Comparison of ENCODE assay signal across 8 mouse cellular contexts in genomic region chr1:141430117-141430516, GRCm38 (mm10).
"Had no signal": no experiment of that assay in that cellular context is flagged by ENCODE, and none has a peak within 500 bp of the region (broad histone marks: within the 10 kb centered on the region; RNA-seq: fewer than 3 reads in every experiment).

No protein-coding gene starts in this region.

- H3K4me3 ChIP-seq: limb, embryonic 15.5 days; liver, embryonic 12.5 days; midbrain, embryonic 13.5 days; neural tube, embryonic 15.5 days had no signal

- H3K9ac ChIP-seq: limb, embryonic 15.5 days; liver, embryonic 12.5 days; midbrain, embryonic 13.5 days; neural tube, embryonic 15.5 days had no signal

- H3K27ac ChIP-seq: kidney, postnatal 0 days; limb, embryonic 15.5 days; liver, embryonic 12.5 days; midbrain, embryonic 13.5 days; neural tube, embryonic 15.5 days had no signal

- H3K9me3 ChIP-seq: limb, embryonic 15.5 days; liver, embryonic 12.5 days; midbrain, embryonic 13.5 days; neural tube, embryonic 15.5 days had no signal

- H3K36me3 ChIP-seq: limb, embryonic 15.5 days; liver, embryonic 12.5 days; midbrain, embryonic 13.5 days; neural tube, embryonic 15.5 days had no signal

- DNase-seq: kidney, postnatal 36 days; lung, postnatal 36 days; thymus, postnatal 36 days had no signal

- ATAC-seq: liver, embryonic 12.5 days; midbrain, embryonic 13.5 days had no signal

- H3K4me2 ChIP-seq: limb, embryonic 15.5 days; liver, embryonic 12.5 days; midbrain, embryonic 13.5 days; neural tube, embryonic 15.5 days had no signal

- H3K27me3 ChIP-seq: limb, embryonic 15.5 days; liver, embryonic 12.5 days; midbrain, embryonic 13.5 days; neural tube, embryonic 15.5 days had no signal

- H3K4me1 ChIP-seq: limb, embryonic 15.5 days; liver, embryonic 12.5 days; midbrain, embryonic 13.5 days; neural tube, embryonic 15.5 days had no signal
